Mouse (Mus musculus) cortical plate, adult 2 months (tissue): Measurements from ENCODE around the gene Krtap24-1.

ENCODE experiments used
- CTCF ChIP-seq: fragments of 200-500 bp; IDR thresholded peaks from 2 replicates; pipeline ENCODE4 v1.5.1; 2011; ENCODE audit warnings: mild to moderate bottlenecking, control low read depth, low read length; ENCODE audit not compliant: insufficient read depth; ENCODE audit errors: extremely low read depth
- POLR2A ChIP-seq: fragments of 200-500 bp; IDR thresholded peaks from 2 replicates; pipeline ENCODE4 v1.6.1; 2011; ENCODE audit warnings: mild to moderate bottlenecking, low read length, control low read depth; ENCODE audit not compliant: insufficient read depth; ENCODE audit errors: extremely low read depth

- TF ChIP-seq CTCF, result no peak
- TF ChIP-seq POLR2A, result no peak
Measured at GRCm38 (mm10) chr16:88611922-88612321, at the start of gene Krtap24-1.
